ENCODE assay signal across 18 mouse cellular contexts in genomic region chr8:65180447-65180846, GRCm38 (mm10). TPM values are rescaled to one million over a fixed set of nuclear protein-coding genes. Genes with fewer than 3 reads are reported as not detected.
"Had no signal": no experiment of that assay in that cellular context is flagged by ENCODE, and none has a peak within 500 bp of the region (broad histone marks: within the 10 kb centered on the region; RNA-seq: fewer than 3 reads in every experiment).

No protein-coding gene starts in this region.

- H3K36me3 ChIP-seq: limb, embryonic 15.5 days; liver, embryonic 12.5 days; midbrain, embryonic 12.5 days had no signal

- H3K27ac ChIP-seq: left cerebral cortex, adult 2 months; limb, embryonic 15.5 days; liver, embryonic 12.5 days; midbrain, embryonic 12.5 days had no signal

- DNase-seq: kidney, postnatal 10 days; lung, embryonic 14.5 days; lung, postnatal 10 days; lung, postnatal 4 days; right cerebral cortex, adult 18-20 months; right cerebral cortex, postnatal 25 days; thymus, adult 2 months; thymus, postnatal 25 days had no signal

- H3K4me2 ChIP-seq: limb, embryonic 15.5 days; liver, embryonic 12.5 days; lung, embryonic 14.5 days; midbrain, embryonic 12.5 days had no signal

- H3K4me3 ChIP-seq: left cerebral cortex, adult 2 months; limb, embryonic 15.5 days; liver, embryonic 12.5 days; megakaryocyte, embryonic 14.5 days; midbrain, embryonic 12.5 days had no signal

- H3K9ac ChIP-seq: limb, embryonic 15.5 days; liver, embryonic 12.5 days; lung, embryonic 14.5 days; midbrain, embryonic 12.5 days had no signal

- ATAC-seq: intestine, postnatal 0 days; liver, embryonic 12.5 days; midbrain, embryonic 16.5 days had no signal

- H3K9me3 ChIP-seq: limb, embryonic 15.5 days; liver, embryonic 12.5 days; midbrain, embryonic 12.5 days had no signal

- H3K27me3 ChIP-seq: limb, embryonic 15.5 days; liver, embryonic 12.5 days; megakaryocyte, embryonic 14.5 days; midbrain, embryonic 12.5 days had no signal

- H3K4me1 ChIP-seq: limb, embryonic 15.5 days; liver, embryonic 12.5 days; megakaryocyte, embryonic 14.5 days; midbrain, embryonic 12.5 days had no signal

RNA-seq across cellular contexts. Expression of gene BC030870, which starts 51.1 kb away (rescaled TPM):
- polyA plus RNA-seq: limb, embryonic 11.5 days; limb, embryonic 15.5 days; liver, embryonic 12.5 days; midbrain, embryonic 12.5 days; midbrain, embryonic 16.5 days; neural tube, embryonic 14.5 days; thymus, adult 2 months; urinary bladder, adult 2 months had no signal
